Mouse (Mus musculus) forebrain, embryonic 16.5 days (tissue): ENCODE measurements around the gene F2. TPM values are rescaled to one million over a fixed set of nuclear protein-coding genes. Genes with fewer than 3 reads are reported as not detected.

Experiments used
- ATAC-seq: fragments of 200-750 bp; cut with Nextera tagmentation; 2 replicates; pipeline ENCODE4 v1.8.0; 2017; ENCODE audit warnings: mild to moderate bottlenecking, moderate library complexity
- H3K27ac ChIP-seq: fragments of 300-500 bp; sonication (generic); 2 replicates; pipeline ENCODE4 v1.5.1; 2014; ENCODE audit warnings: low read length, control low read depth
- H3K27me3 ChIP-seq: fragments of 300-500 bp; sonication (generic); replicated peaks from 2 replicates; pipeline ENCODE4 v1.6.1; 2014; ENCODE audit warnings: low read length; ENCODE audit not compliant: control insufficient read depth, insufficient read depth
- H3K36me3 ChIP-seq: fragments of 300-500 bp; sonication (generic); 2 replicates; pipeline ENCODE4 v1.6.1; 2014; ENCODE audit not compliant: control insufficient read depth, insufficient read depth
- H3K4me1 ChIP-seq: fragments of 300-500 bp; sonication (generic); replicated peaks from 2 replicates; pipeline ENCODE4 v1.6.1; 2014; ENCODE audit warnings: low read length; ENCODE audit not compliant: control insufficient read depth, insufficient read depth
- H3K4me2 ChIP-seq: fragments of 300-500 bp; sonication (generic); 2 replicates; pipeline ENCODE4 v1.6.1; 2014; ENCODE audit warnings: mild to moderate bottlenecking, low read length, control low read depth
- H3K4me3 ChIP-seq: fragments of 300-500 bp; sonication (generic); replicated peaks from 2 replicates; pipeline ENCODE4 v1.5.1; 2014; ENCODE audit warnings: mild to moderate bottlenecking, low read length, control low read depth
- H3K9ac ChIP-seq: fragments of 300-500 bp; sonication (generic); replicated peaks from 2 replicates; pipeline ENCODE4 v1.6.1; 2014; ENCODE audit warnings: low read depth, low read length, control low read depth
- H3K9me3 ChIP-seq: fragments of 300-500 bp; sonication (generic); 2 replicates; pipeline ENCODE4 v1.6.1; 2016; ENCODE audit warnings: low read length; ENCODE audit not compliant: control insufficient read depth
- WGBS: fragments of 180-500 bp; shearing (Covaris S2); extraction: QIAGEN DNeasy Blood & Tissue Kit; methylation state at CpG from one replicate; pipeline ENCODE4 v1.1.7; 2014; 5-methylcytosine and 5-hydroxymethylcytosine counted together
- polyA plus RNA-seq: library from polyadenylated mRNA; unstranded; fragments of >200 nt; fragmentation: Nextera tagmentation; extraction: Ambion mirVana; gene quantifications from 2 replicates; pipeline ENCODE4 v1.2.1, GENCODE M21; 2015

F2 gene
- polyA plus RNA-seq, 1 experiment from 2014 or later = not detected

- no peaks in the 10 kb centered on the region for H3K27me3 ChIP-seq
- H3K9me3 ChIP-seq = no peaks in the 10 kb centered on the region
- no peak overlapping the region for H3K4me2 ChIP-seq
- H3K9ac ChIP-seq = no peak overlapping the region
- no peak overlapping the region for H3K27ac ChIP-seq
- no peak overlapping the region for H3K4me3 ChIP-seq
- H3K4me1 ChIP-seq = no peaks in the 10 kb centered on the region
- WGBS = 95% methylated on average over 6 of the region's 6 CpGs
- no peak for ATAC-seq
- peaks cover 29% of the 10 kb centered on the region for H3K36me3 ChIP-seq
Observed at GRCm38 (mm10) chr2:91666386-91666910, 30.2 kb upstream of the F2 start.

DNA sequence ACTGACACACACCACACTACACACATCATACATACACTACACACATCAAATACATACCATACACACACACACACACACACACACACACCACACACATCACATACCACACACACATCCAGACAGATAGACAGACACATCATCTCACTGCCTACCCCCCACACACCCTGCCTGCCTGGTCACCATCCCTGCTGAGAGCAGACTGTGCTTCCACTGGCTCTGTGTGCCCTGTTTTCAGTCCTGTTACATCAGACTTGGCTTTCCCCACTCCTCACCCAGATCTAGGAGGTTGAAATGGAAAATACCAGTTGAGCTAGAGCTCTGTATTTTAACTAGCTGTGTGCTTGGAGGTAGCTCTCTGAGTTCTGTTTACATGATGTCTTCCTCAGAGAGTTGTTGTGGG is 28.6 kb upstream of the F2 start:
- no peak overlapping the region for H3K4me2 ChIP-seq
- H3K9ac ChIP-seq = no peak overlapping the region
- no peaks in the 10 kb centered on the region for H3K4me1 ChIP-seq
- H3K36me3 ChIP-seq = peaks cover 29% of the 10 kb centered on the region
- H3K27me3 ChIP-seq = no peaks in the 10 kb centered on the region
- H3K27ac ChIP-seq = no peak overlapping the region
- H3K4me3 ChIP-seq = no peak overlapping the region
- no peak for ATAC-seq
- no peaks in the 10 kb centered on the region for H3K9me3 ChIP-seq

DNA sequence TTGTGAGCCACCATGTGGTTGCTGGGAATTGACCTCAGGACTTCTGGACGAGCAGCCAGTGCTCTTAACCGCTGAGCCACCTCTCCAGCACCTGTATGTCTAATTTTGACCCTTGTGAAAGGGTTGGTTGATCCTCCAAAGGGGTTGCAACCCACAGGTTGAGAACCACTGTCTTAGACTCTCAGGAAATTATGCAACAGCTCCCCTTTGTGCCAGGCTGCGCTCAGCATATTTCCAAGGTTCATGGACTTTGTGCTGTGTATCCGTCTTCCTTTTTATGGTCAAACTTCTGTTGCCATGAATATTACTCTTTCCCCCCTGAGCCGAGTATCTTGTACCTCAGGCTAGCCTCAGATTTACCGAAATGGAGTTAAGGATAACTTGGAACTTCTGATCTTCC is 24.8 kb upstream of the F2 start:
- Histone ChIP-seq H3K36me3 (peaks cover 23% of the 10 kb centered on the region), H3K4me3 (no peak overlapping the region), H3K4me2 (no peak overlapping the region), H3K9me3 (no peaks in the 10 kb centered on the region), H3K4me1 (no peaks in the 10 kb centered on the region), H3K9ac (no peak overlapping the region), H3K27me3 (no peaks in the 10 kb centered on the region), H3K27ac (no peak overlapping the region)
- WGBS = 95% methylated on average over 6 of the region's 6 CpGs
- no peak for ATAC-seq

DNA sequence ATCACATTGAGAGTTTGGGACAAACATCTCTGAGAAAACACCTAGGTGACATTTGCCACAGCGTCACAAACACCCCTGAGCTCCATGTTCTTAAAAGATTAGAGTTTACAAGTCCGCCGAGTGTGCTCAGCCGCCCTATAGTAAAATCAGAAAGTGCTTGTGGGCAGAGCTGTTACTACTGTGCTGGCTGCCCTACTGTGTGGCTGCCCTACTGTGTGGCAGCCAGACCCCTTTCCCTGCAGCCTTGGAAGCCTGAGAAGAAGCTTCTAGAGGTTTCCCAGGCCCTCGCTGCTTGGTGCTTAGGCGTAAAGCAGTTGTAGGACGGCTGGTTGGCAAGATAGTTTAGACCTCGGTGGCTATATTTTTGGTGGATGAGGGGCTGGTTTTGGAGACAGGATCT is 23.4 kb upstream of the F2 start:
- H3K36me3 ChIP-seq = peaks cover 27% of the 10 kb centered on the region
- no peaks in the 10 kb centered on the region for H3K4me1 ChIP-seq
- ATAC-seq = no peak
- H3K9ac ChIP-seq = no peak overlapping the region
- H3K27ac ChIP-seq = no peak overlapping the region
- 93% methylated on average over 8 of the region's 8 CpGs for WGBS
- H3K9me3 ChIP-seq = no peaks in the 10 kb centered on the region
- no peaks in the 10 kb centered on the region for H3K27me3 ChIP-seq
- no peak overlapping the region for H3K4me2 ChIP-seq
- no peak overlapping the region for H3K4me3 ChIP-seq

- Histone ChIP-seq H3K9me3 (no peaks in the 10 kb centered on the region), H3K27ac (no peak overlapping the region), H3K27me3 (no peaks in the 10 kb centered on the region), H3K4me3 (no peak overlapping the region), H3K4me1 (peaks cover 2% of the 10 kb centered on the region), H3K36me3 (peaks cover 16% of the 10 kb centered on the region; the same call in 1 of the 2 replicates), H3K9ac (no peak overlapping the region), H3K4me2 (no peak overlapping the region)
- 71% methylated on average over 8 of the region's 8 CpGs for WGBS
- ATAC-seq = no peak
Observed at GRCm38 (mm10) chr2:91656774-91657173, 20.6 kb upstream of the F2 start.

GRCm38 (mm10) chr2:91655827-91656226 is 19.6 kb upstream of the F2 start:
- Histone ChIP-seq H3K4me1 (peaks cover 9% of the 10 kb centered on the region), H3K4me2 (no peak overlapping the region), H3K9ac (no peak overlapping the region), H3K4me3 (no peak overlapping the region), H3K9me3 (no peaks in the 10 kb centered on the region), H3K36me3 (peaks cover 11% of the 10 kb centered on the region; the same call in 1 of the 2 replicates), H3K27ac (no peak overlapping the region), H3K27me3 (no peaks in the 10 kb centered on the region)
- no peak for ATAC-seq
- 74% methylated on average over 6 of the region's 6 CpGs for WGBS

DNA sequence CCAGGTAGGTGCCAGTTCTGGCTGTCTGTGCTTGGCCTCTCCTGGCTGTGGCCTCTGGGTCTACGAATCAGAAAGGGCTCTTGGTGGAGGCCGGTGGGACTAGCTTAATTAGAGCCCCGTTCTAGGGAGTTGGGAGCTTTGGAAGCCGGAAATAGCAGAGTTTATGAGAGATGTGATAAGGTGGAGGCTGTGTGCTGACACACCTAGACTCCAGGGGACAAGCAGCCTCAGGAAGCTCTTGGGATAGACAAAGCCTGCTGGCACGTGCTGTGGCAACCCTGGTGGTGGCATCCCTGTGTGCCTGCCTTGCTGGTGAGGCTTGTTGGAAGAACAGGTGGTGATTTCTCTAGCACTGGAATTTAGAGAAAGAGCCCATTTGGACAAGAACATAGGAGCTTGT is 19.2 kb upstream of the F2 start:
- H3K4me2 ChIP-seq = no peak overlapping the region
- no peak overlapping the region for H3K27ac ChIP-seq
- peaks cover 14% of the 10 kb centered on the region for H3K4me1 ChIP-seq
- 93% methylated on average over 5 of the region's 5 CpGs for WGBS
- no peak for ATAC-seq
- no peak overlapping the region for H3K4me3 ChIP-seq
- H3K9ac ChIP-seq = no peak overlapping the region
- H3K36me3 ChIP-seq = peaks cover 11% of the 10 kb centered on the region; the same call in 1 of the 2 replicates
- H3K9me3 ChIP-seq = no peaks in the 10 kb centered on the region
- H3K27me3 ChIP-seq = no peaks in the 10 kb centered on the region

- no peak overlapping the region for H3K9ac ChIP-seq
- H3K4me2 ChIP-seq = no peak overlapping the region
- H3K9me3 ChIP-seq = no peaks in the 10 kb centered on the region
- H3K27ac ChIP-seq = no peak overlapping the region
- no peak overlapping the region for H3K4me3 ChIP-seq
- peaks cover 11% of the 10 kb centered on the region; the same call in 1 of the 2 replicates for H3K36me3 ChIP-seq
- peaks cover 22% of the 10 kb centered on the region for H3K4me1 ChIP-seq
- no peaks in the 10 kb centered on the region for H3K27me3 ChIP-seq
- 56% methylated on average over 6 of the region's 6 CpGs for WGBS
- ATAC-seq = no peak
Observed at GRCm38 (mm10) chr2:91652863-91653262, 16.6 kb upstream of the F2 start.

DNA sequence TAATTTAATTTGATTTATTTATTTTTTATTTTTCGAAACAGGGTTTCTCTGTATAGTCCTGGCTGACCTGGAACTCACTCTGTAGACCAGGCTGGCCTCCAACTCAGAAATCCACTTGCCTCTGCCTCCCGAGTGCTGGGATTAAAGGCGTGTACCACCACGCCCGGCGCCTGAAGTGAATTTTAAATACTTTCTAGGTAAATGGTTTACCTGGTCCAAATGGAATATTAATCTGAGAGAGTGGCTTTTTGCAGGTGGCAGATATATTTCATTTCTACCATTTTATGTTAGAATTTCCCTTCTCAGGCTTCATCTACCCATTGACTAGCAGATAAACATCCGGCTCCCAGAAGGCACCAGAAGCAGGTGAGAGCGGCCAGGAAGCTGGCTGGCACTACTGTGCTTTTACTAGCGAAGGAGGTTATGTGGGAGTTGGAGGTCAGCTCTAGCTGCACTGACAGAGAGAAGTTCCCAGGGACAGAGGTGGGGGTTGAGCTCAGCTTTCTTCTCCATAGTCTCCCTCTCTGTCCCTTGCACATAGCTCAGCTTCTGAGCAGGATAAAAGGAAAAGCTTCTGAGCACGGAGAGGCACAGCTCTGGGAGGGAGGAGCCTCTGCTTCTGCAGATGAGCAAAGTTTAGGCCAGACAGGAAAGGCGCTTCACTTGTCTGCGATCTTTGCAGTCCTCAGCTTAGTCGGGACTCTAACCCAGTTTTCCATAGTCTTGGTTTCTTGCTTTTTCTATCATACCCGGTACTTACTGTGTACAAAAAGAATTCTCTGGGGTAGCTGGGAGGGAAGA is 15.4 kb upstream of the F2 start:
- Histone ChIP-seq H3K27ac (no peak overlapping the region), H3K9ac (no peak overlapping the region), H3K27me3 (no peaks in the 10 kb centered on the region), H3K4me2 (no peak overlapping the region), H3K9me3 (no peaks in the 10 kb centered on the region), H3K4me3 (no peak overlapping the region), H3K36me3 (peaks cover 14% of the 10 kb centered on the region), H3K4me1 (peaks cover 22% of the 10 kb centered on the region)
- no peak for ATAC-seq
- WGBS = 90% methylated on average over 14 of the region's 14 CpGs
